Mouse (Mus musculus) heart, embryonic 10.5 days (tissue): ENCODE data around the gene Pik3cb. TPM values are rescaled to one million over a fixed set of nuclear protein-coding genes. Genes with fewer than 3 reads are reported as not detected.

Experiments
- DNase-seq: peaks from one replicate; pipeline ENCODE4 v3.0.0-alpha.2; 2017; ENCODE audit warnings: low spot score
- H3K27ac ChIP-seq: fragments of 300-500 bp; sonication (generic); 2 replicates; pipeline ENCODE4 v1.5.1; 2016; ENCODE audit warnings: mild to moderate bottlenecking
- H3K27me3 ChIP-seq: fragments of 300-500 bp; sonication (generic); 2 replicates; pipeline ENCODE4 v1.6.1; 2016; ENCODE audit warnings: mild to moderate bottlenecking; ENCODE audit not compliant: poor library complexity, insufficient read depth, severe bottlenecking
- H3K36me3 ChIP-seq: fragments of 300-500 bp; sonication (generic); 2 replicates; pipeline ENCODE4 v1.6.1; 2016; ENCODE audit warnings: mild to moderate bottlenecking, moderate library complexity
- H3K4me1 ChIP-seq: fragments of 300-500 bp; sonication (generic); 2 replicates; pipeline ENCODE4 v1.6.1; 2016; ENCODE audit warnings: mild to moderate bottlenecking
- H3K4me3 ChIP-seq: fragments of 300-500 bp; sonication (generic); 2 replicates; pipeline ENCODE4 v1.5.1; 2016; ENCODE audit warnings: mild to moderate bottlenecking, moderate library complexity
- H3K9me3 ChIP-seq: fragments of 300-500 bp; sonication (generic); 2 replicates; pipeline ENCODE4 v1.6.1; 2016; ENCODE audit warnings: mild to moderate bottlenecking, moderate library complexity
- WGBS: fragments of 180-500 bp; shearing (Covaris S2); methylation state at CpG from one replicate; pipeline ENCODE4 v1.1.7; 2016; 5-methylcytosine and 5-hydroxymethylcytosine counted together
- polyA plus RNA-seq: library from polyadenylated mRNA; unstranded; fragments of >200 nt; fragmentation: Nextera tagmentation; extraction: Ambion mirVana; gene quantifications from 2 replicates; pipeline ENCODE4 v1.2.1, GENCODE M21; 2016

Pik3cb gene
- polyA plus RNA-seq, 1 experiment from 2014 or later: 2.4 TPM

DNA sequence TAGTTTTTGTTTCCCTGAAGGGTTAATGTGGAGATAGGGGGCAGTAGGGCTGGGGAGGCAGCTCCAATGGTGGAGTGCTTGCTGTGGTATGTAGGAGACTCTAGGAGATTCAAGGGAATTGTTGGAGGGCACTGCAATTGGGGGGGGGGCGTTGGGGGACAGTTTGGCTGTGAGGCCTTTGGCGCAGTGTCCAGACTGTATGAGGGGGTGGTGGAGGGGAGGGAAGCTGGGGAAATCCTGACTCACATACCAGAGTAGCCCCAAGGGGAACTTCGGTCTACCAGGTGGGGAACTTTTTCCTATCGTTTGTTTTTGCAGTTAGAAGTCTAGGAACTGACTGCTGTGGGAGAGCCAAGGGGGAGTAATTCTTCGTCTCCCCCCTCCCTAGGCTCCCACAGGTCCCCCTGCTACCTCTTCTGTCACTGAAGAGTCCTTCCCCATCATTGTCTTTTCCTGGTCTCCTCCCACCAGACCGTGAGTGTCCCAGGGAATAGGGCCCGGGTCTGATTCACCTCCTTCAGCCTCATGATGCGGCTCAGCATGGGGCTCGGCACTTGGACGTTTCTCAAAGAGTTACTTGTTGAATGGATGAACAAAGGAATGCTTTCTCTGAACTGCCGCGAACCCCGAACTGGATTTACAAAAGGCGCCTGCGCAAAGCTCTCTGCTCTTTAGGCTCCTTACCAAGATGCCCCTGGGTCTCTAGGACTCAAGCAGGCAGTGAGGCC lies 23.2 kb upstream of the Pik3cb start:
- no peak overlapping the region for H3K27ac ChIP-seq
- no peak for DNase-seq
- H3K4me1 ChIP-seq: peaks cover 6% of the 10 kb centered on the region; the same call in 1 of the 2 replicates
- no peaks in the 10 kb centered on the region for H3K36me3 ChIP-seq
- H3K4me3 ChIP-seq: no peak overlapping the region
- H3K9me3 ChIP-seq: no peaks in the 10 kb centered on the region
- H3K27me3 ChIP-seq: peaks cover 15% of the 10 kb centered on the region; the same call in 1 of the 2 replicates
- 36% methylated on average over 15 of the region's 15 CpGs for WGBS

DNA sequence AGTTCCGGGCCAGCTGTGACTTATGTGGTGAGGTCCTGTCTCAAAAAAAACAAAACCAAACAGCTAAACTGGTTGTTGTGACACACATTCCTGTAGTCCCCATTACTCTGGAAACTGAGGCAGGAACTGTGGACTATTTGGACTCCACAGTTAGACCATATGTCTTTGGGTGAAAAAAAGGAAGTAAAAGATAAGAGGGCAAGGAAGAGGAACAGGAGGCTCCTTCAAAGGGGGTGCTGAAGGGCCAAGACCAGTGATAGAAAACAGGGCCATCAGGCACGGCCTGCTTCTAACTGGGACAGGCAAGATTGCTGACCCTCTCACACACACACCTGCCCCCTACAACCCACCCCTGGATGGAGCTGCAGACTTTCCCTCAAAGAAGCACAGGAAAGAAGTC lies 22.4 kb upstream of the Pik3cb start:
- no peak overlapping the region for H3K4me3 ChIP-seq
- H3K27ac ChIP-seq: no peak overlapping the region
- 51% methylated on average over 2 of the region's 2 CpGs for WGBS
- H3K27me3 ChIP-seq: peaks cover 15% of the 10 kb centered on the region; the same call in 1 of the 2 replicates
- DNase-seq: no peak
- H3K4me1 ChIP-seq: peaks cover 11% of the 10 kb centered on the region
- H3K9me3 ChIP-seq: no peaks in the 10 kb centered on the region
- no peaks in the 10 kb centered on the region for H3K36me3 ChIP-seq

DNA sequence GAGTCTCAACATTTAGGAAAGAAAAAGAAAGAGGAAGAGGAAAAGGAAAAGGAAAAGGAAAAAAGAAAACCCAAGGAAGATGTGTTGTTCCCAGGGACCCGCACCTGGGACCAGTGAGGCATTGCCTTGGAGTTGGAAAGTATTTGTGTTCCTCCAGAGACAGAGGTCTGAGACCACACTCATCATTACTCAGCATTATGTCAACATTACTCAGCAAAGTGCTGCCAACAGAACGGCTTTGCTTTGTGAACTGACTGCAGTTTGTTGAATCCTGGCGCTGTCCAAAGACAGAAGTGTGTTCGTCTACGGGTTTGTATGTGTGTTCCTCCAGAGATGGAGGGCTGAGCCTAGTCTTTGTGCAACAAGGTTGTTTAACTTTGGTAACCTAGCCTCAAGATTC lies 20.4 kb upstream of the Pik3cb start:
- WGBS: 88% methylated on average over 5 of the region's 5 CpGs
- Histone ChIP-seq H3K27me3 (peaks cover 15% of the 10 kb centered on the region; the same call in 1 of the 2 replicates), H3K4me3 (no peak overlapping the region), H3K27ac (no peak overlapping the region), H3K36me3 (no peaks in the 10 kb centered on the region), H3K9me3 (no peaks in the 10 kb centered on the region), H3K4me1 (peaks cover 9% of the 10 kb centered on the region)
- DNase-seq: no peak

DNA sequence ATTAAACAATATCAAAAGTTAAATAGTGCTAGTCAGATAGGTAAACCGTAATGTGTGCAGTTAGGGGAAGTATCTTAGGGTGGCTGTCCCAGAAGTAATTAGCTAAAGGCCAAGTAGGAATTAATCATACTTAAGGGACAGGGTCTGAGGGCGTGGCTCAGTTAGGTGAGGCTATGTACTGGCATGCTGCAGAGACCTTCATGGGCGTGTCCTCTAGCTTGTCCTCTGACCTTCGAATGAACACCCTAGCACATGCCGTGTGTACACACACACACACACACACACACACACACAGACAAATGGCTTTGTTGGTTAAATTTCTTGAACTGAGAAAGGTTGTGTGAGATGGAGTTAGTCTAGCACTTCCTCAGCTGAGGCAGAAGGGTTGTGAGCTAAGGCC lies 19.5 kb upstream of the Pik3cb start:
- 79% methylated on average over 5 of the region's 5 CpGs for WGBS
- Histone ChIP-seq H3K9me3 (no peaks in the 10 kb centered on the region), H3K36me3 (no peaks in the 10 kb centered on the region), H3K27me3 (peaks cover 12% of the 10 kb centered on the region; the same call in 1 of the 2 replicates), H3K27ac (no peak overlapping the region), H3K4me1 (peaks cover 7% of the 10 kb centered on the region), H3K4me3 (no peak overlapping the region)
- no peak for DNase-seq

DNA sequence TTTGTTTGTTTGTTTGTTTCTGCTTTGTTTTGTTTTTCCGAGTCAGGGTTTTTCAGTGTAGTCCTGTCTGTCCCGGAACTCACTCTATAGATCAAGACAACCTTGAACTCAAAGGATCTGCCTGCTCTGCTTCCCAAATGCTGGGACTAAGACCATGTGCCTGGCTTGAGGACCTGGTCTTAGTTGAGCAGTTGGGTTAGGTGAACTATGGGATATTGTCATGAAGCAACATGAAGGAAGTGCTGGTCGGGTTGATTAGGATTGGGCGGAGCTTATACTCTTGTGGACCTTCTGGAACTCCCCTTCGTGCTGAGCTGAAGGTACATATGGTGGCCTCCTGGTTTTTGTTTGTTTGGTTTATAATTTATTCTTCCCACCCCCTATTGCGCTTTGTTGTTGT lies 18.3 kb upstream of the Pik3cb start:
- no peak for DNase-seq
- H3K4me3 ChIP-seq: no peak overlapping the region
- no peak overlapping the region for H3K27ac ChIP-seq
- WGBS: 77% methylated on average over 6 of the region's 6 CpGs
- H3K4me1 ChIP-seq: peaks cover 7% of the 10 kb centered on the region
- H3K27me3 ChIP-seq: peaks cover 4% of the 10 kb centered on the region; the same call in 1 of the 2 replicates
- no peaks in the 10 kb centered on the region for H3K9me3 ChIP-seq
- H3K36me3 ChIP-seq: no peaks in the 10 kb centered on the region

DNA sequence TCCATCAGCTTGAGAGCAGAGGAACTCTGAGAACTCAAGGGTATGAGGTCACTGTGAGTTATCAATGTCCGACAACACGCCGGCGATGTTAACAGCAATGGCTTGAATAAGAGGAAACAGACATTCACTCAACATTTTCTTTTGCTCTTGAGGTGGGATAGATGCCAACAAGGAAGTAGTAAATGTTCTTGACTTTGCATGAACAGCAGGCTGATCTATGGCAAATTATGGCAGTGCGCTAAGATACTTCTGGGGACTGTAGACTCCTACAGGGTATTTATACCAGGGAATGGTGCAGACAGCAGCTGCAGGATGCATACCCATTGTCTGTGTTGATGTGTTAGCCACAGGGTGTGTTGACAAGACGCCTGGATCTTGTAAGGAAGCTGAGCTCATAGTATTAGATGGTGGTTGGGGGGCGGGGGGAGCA lies 17.8 kb upstream of the Pik3cb start:
- no peaks in the 10 kb centered on the region for H3K9me3 ChIP-seq
- 26% methylated on average over 7 of the region's 7 CpGs for WGBS
- H3K27me3 ChIP-seq: peaks cover 4% of the 10 kb centered on the region; the same call in 1 of the 2 replicates
- H3K27ac ChIP-seq: no peak overlapping the region
- no peak overlapping the region for H3K4me3 ChIP-seq
- H3K36me3 ChIP-seq: no peaks in the 10 kb centered on the region
- no peak for DNase-seq
- H3K4me1 ChIP-seq: peaks cover 7% of the 10 kb centered on the region

DNA sequence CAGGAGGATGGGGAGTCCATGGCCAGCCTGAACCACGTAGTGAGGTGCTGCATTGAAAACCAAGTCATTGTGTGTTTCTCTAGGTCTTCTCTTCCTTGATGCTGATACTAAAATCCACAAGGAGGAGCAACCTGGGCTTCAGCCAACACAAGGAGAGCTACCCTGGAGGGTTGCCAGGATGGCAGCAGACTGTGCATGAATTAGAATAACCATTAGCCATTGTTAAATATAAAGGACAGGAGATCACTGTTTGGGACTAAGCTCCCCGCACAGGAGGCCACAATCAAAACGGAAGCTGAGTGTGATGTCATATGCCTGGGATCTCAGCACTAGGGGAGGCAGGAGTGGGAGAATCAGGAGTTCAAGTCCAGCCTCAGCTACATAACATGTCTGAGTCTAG lies 13.2 kb upstream of the Pik3cb start:
- H3K36me3 ChIP-seq: no peaks in the 10 kb centered on the region
- H3K4me1 ChIP-seq: peaks cover 6% of the 10 kb centered on the region
- H3K27me3 ChIP-seq: no peaks in the 10 kb centered on the region
- no peak for DNase-seq
- H3K9me3 ChIP-seq: no peaks in the 10 kb centered on the region
- H3K27ac ChIP-seq: no peak overlapping the region
- WGBS: 42% methylated on average over 3 of the region's 3 CpGs
- H3K4me3 ChIP-seq: no peak overlapping the region

DNA sequence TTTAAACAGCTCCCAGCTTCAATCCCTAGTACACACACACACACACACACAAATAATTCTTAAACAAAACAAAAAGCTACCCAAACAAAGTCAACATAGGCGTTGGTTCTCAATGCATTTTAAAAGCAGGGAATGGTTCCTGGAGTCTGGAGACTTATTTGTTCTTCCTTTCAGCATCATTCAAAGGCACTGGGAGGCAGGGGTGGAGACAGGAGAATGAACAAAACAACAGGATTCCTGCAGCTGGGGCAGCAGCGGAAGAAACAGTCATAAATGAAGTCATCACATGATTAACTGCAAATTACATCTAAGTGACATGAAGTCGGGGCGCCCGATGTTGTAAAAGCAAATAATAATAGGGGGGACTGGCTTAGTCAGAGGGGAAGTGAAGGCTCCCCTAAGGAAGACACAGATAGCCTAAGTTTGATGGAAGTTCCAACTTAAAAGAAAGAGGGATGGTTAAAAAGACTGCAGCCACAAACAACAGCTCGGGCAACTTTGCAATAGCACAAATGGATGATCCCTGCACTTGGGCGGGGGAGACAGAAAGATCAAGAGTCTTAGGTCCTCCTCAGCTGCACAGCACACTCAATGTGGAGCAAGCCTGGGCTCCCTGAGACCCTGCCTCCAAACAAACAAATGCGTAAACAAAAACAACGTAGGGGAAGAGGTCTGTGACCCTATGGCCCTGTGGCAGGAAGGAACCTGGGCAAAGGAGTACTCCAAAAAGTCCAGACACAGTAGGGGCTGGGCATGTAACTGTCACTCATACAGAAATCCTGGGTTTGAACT lies 12.5 kb upstream of the Pik3cb start:
- Histone ChIP-seq H3K9me3 (no peaks in the 10 kb centered on the region), H3K4me1 (no peaks in the 10 kb centered on the region), H3K4me3 (no peak overlapping the region), H3K27me3 (no peaks in the 10 kb centered on the region), H3K36me3 (no peaks in the 10 kb centered on the region), H3K27ac (no peak overlapping the region)
- 60% methylated on average over 9 of the region's 9 CpGs for WGBS
- no peak for DNase-seq

DNA sequence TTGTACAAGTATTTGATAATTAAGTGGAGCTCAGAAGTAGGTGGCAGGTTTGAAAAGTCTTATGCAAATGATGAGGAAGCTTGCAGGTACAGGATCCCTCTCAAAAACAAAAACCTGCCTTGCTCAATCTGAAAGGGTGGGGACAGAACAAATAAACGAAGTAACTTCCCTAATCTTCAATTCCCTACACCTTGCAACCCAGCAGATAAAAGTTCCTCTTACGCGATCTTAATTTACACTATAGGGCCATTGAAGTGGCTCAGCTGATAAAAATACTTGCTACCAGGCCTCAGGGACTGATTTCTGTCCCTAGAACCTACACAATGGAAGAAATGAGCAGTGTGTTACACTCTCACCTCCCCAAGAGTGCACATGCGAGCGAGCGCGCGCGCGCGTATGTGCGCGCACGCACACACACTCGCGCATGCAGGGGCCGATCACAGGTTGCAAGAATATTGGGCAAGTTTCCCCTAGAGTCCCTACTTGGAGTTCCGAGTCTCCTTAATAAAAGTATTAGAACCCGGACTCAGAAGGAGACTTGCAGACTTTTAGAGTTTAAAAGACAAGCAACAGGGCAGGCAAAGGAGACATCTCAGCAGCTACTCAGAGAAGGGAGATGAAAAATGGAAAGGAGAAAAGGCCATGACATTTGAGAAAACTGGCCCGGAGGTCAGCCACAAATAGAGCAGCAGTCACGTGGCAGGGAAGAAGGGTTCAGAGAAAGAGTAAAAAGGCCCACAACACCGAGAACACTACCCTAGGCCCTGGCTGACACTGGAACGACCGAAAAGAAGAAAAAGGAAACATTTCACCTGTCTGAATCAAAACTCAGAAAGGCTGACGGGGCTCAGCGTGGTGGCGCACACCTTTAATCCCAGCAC lies 6.7 kb upstream of the Pik3cb start:
- no peaks in the 10 kb centered on the region for H3K27me3 ChIP-seq
- H3K4me1 ChIP-seq: peaks cover 18% of the 10 kb centered on the region
- H3K4me3 ChIP-seq: no peak overlapping the region
- H3K36me3 ChIP-seq: no peaks in the 10 kb centered on the region
- 76% methylated on average over 27 of the region's 27 CpGs for WGBS
- no peak overlapping the region for H3K27ac ChIP-seq
- DNase-seq: no peak
- no peaks in the 10 kb centered on the region for H3K9me3 ChIP-seq

DNA sequence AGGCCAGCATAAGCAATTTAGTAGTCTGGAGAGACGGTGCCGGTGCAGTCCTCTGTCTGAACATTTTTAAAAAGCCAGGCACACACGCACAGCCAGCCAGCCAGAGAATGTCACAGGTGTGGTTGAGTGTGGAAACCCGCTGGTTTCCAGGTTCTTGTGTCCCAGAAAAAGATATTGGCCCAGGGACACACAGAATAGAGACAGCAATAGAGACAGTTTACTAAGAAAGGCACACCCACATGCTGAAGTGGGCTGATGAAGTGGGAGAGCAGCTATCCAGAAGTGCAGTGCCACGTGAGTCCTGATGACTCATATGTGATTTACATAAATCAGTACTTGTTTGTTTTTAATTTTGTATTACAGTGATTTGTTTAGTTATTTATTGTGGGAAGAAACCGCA lies 5.3 kb upstream of the Pik3cb start:
- H3K27ac ChIP-seq: no peak overlapping the region
- 44% methylated on average over 6 of the region's 6 CpGs for WGBS
- no peak for DNase-seq

DNA sequence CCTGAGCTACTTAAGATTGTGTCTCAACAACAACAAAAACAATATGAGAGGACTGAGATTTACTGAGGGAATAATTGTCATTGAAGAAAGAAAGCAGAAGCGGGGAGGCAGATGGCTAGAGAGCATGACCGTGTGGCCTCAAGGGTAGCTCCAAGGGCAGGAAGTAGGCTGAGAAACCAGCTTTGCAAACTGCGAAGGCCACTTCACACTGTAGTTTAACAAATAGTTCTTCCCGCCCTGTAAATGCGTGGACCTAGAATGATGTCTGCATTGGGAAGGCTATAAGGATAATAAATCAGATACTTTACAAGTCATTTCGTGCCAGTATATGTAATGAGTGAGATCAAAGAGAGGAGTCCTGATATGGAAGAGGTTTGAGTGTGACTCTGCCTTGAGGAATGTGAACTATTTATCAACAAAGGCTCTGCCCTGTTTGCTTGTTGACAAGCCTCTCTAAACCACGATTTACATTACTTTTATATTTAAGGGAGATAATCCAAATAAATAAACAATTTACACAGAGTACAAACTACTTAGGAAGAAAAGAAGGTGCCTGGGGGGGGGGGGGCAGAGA lies 4.1 kb upstream of the Pik3cb start:
- DNase-seq: no peak

More for the DNA sequence above, 5.3 kb upstream of the Pik3cb start:
- Histone ChIP-seq H3K27me3 (no peaks in the 10 kb centered on the region), H3K4me3 (no peak overlapping the region), H3K36me3 (no peaks in the 10 kb centered on the region), H3K4me1 (peaks cover 29% of the 10 kb centered on the region), H3K9me3 (no peaks in the 10 kb centered on the region)

DNA sequence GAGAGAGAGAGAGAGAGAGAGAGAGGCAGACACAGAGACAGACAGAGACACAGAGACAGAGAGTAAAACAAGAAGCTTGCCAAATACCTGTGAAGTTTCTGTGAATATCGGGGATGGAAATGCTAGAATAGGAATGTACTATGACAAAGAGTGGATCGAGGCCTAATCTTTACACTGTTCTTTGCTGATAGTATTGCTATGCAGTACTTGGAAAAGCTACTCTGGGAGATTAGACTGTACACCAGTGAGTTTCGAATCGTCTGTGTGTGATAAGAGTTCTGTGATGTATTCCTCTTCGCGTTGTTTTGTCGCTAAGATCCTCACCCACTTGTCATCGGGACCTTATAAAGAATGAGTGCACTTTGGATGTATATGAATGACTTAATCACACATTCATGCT lies 1.2 kb upstream of the Pik3cb start:
- peak overlapping the region; percentile 1; the same call in 1 of the 2 replicates for H3K27ac ChIP-seq

More for the DNA sequence above, 4.1 kb upstream of the Pik3cb start:
- H3K9me3 ChIP-seq: no peaks in the 10 kb centered on the region
- 29% methylated on average over 7 of the region's 7 CpGs for WGBS
- no peaks in the 10 kb centered on the region for H3K36me3 ChIP-seq
- H3K4me1 ChIP-seq: peaks cover 36% of the 10 kb centered on the region
- no peak overlapping the region for H3K27ac ChIP-seq
- no peak overlapping the region for H3K4me3 ChIP-seq
- no peaks in the 10 kb centered on the region for H3K27me3 ChIP-seq

More for the DNA sequence above, 1.2 kb upstream of the Pik3cb start:
- Histone ChIP-seq H3K4me3 (no peak overlapping the region), H3K4me1 (peaks cover 36% of the 10 kb centered on the region), H3K9me3 (no peaks in the 10 kb centered on the region), H3K36me3 (no peaks in the 10 kb centered on the region), H3K27me3 (no peaks in the 10 kb centered on the region)
- no peak for DNase-seq
- 31% methylated on average over 8 of the region's 8 CpGs for WGBS
